Mouse (Mus musculus) lung, postnatal 10 days (tissue): ENCODE results near the gene Park7.
"Not testable (repeated sequence)": the region's sequence is repeated elsewhere in the genome, so short reads cannot be mapped to it uniquely, and the experiment has no call there.

Experiments used
- DNase-seq: peaks from one replicate; pipeline ENCODE4 v3.0.0; 2021

The Park7 gene

GRCm38 (mm10) chr4:150910164-150910951 lies 3.9 kb downstream of the Park7 start:
- DNase-seq: peak; percentile 1

DNA sequence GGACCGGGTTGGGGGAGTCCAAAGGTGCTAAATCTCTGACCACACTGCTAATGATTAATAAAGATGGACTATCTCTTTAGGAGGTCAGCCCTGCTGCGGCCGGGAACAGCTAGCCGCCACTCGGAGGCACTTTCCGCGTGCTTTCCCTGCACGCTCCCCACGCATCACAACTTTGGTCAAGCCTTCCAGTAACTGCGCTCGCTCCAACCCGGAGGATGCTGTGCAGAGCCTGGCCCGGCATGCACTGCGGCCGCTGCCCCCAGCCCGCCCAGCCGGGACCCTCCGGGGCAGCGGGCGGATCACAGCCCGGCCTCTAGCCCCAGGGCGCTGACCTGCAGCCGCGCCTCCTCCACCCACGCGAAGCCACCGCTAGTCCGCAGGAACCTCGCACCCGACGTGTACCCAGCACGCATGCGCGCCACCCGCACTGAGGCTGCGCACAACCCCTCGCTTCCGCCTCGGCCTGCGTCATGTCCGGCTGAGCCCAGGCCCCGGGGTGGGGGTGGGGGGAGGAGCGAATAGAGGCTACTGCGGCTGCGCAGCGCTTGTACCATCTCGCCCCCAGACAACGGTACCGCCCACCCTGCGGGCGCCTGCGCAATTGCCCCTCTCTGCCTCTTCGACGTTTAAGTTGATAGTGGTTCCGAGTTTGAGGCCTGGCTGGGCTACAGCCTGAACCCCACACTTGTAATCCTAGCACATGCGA lies 4.6 kb downstream of the Park7 start:
- DNase-seq: peak; percentile 99

DNA sequence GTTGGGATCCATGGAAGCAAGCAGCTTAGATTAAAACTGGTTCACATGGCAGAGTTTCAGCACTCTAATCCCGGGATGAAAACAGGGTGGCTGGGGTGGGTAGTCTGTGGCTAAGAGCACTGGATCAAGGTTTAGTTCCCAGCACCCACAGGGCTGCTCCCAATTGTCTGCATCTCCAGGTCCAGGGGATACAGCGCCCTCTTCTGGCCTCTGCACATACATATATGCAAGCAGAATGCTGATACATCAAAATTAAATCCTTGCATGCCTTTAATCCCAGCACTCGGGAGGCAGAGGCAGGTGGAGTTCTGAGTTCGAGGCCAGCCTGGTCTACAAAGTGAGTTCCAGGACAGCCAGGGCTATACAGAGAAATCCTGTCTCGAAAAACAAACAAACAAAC lies 5.7 kb downstream of the Park7 start:
- peak; percentile 36 for DNase-seq

DNA sequence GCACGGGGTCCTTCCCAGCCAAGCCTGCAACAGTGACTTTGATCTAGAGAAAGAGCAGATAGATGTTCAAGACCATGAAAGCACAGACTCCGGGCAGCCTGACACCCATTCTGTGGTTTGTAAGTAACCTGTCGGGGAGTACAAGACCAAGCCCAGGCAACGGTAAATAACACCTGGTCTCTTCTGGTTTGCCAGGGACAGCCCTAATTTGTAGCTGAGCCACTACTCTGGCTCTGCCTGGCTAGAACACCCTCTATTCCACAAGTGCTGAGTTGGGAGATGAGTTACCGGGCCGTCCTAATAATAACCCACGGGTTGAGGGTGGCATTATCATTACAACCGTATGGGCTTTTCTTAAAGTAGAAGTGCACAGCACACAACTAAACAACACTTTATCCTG lies 7.1 kb downstream of the Park7 start:
- DNase-seq: no peak

- no peak for DNase-seq
Measured at GRCm38 (mm10) chr4:150903091-150903742, 11.0 kb downstream of the Park7 start.

- no peak for DNase-seq
Measured at GRCm38 (mm10) chr4:150902062-150902461, 12.2 kb downstream of the Park7 start.

GRCm38 (mm10) chr4:150901651-150902050 lies 12.6 kb downstream of the Park7 start:
- peak; percentile 87 for DNase-seq

DNA sequence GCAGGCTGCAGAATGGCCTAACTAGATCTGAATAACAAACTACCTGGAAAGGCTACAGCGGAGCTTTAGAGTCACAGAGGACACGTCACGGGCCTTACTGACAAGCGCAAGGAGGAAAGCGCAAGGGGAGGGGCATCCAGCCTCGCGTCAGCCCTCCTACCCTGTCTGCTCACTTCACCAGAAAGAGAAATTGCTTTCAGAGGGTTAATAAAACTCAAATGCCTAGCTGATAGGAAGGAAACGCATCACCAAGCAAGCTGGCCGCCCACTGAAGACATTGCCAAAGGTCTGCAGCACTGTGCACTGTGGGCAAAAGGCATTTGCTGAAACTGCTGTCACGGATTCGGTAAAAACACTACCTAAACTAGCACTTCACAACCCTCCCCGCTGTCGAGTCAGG lies 13.8 kb downstream of the Park7 start:
- no peak for DNase-seq

GRCm38 (mm10) chr4:150898716-150899365 lies 15.4 kb downstream of the Park7 start:
- peak; percentile 84 for DNase-seq

DNA sequence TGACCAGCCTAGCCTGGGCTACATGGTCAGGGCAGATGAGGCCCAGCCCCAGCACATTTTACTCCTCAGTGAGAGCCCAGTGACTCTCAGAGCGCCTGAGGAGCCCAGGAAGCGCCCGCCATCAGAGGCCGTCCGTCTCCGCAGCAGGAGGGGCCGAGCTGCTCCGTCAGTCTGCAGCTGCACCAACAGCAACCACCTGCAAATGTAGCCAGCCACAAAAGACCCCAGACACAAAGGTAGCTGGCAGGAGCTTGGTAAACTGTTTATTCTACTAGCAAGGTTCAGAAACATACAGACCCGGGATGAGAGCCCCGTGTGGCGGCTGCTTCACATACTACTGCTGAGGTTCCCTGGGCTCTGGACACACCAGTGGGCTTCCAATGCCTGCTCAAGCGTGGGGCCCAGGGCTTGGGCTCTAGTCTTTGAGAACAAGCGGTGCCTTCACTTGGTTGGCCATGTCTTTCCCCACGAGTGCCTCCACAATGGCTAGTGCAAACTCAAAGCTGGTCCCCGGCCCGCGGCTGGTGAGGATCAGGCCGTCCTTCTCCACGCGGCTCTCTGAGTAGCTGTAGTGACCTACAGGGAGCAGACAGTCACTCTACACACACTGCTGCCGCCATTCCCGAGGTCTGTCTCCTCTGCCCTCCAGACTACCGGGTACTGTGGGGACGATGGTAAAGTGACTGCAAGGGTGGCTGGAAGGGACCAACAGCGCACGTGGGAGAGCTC lies 17.2 kb downstream of the Park7 start:
- DNase-seq: no peak

GRCm38 (mm10) chr4:150894718-150895501 lies 19.3 kb downstream of the Park7 start:
- no peak for DNase-seq

- DNase-seq: no peak
Measured at GRCm38 (mm10) chr4:150891308-150891707, 22.9 kb downstream of the Park7 start.

DNA sequence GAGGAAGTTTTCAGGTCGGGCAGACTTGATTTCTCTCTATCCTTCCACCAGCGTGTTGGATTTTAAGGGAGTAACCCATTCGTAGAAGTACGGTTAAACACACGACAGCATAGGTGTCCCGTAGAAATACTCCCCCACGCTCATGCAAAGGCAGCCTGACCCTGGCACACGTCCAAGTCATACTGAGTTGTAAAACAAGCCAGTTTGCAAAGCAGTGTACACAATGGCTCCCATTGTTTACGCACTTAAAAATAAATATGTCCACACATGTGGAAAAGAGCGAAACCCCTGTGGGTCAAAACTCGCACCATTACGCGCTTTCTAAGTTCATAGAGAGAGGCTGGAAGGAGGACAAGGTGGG lies 24.3 kb downstream of the Park7 start:
- peak; percentile 61 for DNase-seq

GRCm38 (mm10) chr4:150889273-150889954 lies 24.8 kb downstream of the Park7 start:
- DNase-seq: no peak

DNA sequence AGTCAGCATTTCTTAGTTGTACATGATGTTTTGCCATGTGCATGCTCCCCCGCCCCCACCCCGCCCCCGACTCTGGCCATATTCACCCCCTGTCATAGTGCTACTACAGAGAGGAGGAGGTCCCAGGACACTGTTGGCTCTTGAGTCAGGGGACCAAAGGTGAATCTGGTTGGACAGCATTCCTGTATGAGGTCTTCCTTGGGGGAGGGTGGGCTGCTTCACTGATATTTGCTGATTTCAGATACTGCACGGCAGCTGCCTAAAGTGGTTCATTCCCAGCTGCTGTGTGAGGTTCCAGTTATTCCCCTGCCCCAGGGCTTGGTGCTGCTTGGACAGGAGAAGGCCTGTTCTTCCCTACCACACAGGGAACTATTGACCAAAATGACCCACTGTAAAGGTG lies 25.7 kb downstream of the Park7 start:
- DNase-seq: no peak

- no peak for DNase-seq
Measured at GRCm38 (mm10) chr4:150887903-150888302, 26.3 kb downstream of the Park7 start.

DNA sequence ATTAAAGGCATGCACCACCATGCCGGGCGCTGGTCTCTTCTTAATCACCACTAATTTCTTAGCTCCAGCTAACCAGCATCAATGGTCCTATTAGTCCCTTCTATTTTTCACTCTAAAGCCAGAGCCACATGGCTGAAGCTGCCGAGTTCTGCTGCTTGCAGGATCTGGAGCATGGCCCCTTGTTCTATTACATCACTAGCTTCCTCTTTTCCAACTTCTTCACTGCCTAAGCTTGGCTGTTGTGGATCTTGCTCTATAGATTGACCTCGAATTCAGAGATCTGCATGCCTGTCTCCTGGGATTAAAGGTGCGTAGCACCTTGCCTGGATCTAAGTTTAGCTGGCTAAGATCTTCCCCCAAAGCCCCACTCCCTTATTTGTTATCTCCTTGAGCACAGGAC lies 31.6 kb downstream of the Park7 start:
- no peak for DNase-seq

DNA sequence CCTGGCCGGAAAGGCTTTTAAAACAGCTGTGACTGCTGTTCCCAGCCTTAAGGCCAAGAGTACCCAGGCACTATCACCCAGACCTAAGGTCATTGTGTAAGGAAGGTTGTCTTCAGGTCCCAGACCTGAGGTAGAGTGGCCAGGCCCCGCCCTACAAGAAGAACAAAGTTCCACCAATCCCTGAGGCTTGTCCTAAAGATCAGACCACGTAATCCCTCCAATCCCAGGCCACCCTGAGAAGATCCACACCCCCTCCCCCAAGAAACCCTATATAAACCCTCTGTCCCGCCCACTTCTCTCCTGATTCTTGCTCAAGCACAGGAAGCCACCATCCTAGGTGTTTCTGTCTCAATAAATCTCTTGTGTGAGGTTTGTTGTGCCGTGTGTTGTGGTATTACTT lies 33.9 kb downstream of the Park7 start:
- DNase-seq: no peak

DNA sequence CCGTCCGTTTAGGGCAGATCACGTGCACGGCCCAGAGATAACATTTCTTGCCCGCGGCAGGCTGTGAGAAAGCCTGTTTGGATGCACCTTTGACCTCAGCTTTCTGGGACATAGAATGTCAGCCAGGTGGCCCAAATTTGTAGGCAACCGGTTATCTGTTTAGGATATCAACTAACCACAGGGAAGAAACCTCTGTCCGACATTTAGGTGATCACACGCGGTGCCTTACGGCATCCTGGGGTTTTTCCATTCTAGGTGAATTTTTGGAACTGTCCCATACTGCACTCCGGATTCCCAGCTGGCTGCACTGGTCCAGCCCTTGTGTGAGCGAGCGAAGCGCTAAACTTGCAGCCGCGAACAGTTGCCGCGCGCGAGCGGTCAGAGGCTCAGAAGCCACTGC lies 34.6 kb downstream of the Park7 start:
- DNase-seq: no peak

GRCm38 (mm10) chr4:150875393-150875792 lies 38.8 kb downstream of the Park7 start:
- DNase-seq: no peak

DNA sequence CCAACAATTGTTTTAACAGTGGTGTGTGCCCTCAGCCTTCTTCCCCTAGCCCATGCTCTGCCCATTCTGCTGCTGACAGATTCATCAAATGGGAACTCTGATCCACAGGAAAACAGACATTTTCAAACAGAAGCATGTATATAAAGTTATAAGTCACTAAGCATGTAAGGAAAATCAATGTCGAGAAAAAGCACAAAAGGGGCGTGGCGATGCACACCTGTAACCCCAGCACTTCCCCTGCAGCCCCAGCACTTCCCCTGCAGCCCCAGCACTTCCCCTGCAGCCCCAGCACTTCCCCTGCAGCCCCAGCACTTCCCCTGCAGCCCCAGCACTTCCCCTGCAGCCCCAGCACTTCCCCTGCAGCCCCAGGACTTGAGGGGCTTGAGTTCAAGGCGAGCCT lies 39.8 kb downstream of the Park7 start:
- DNase-seq: not testable (repeated sequence)
